Mouse (Mus musculus) embryo, embryonic 11.5 days (tissue): ENCODE results near the gene Mxi1.
"Not testable (repeated sequence)": the region's sequence is repeated elsewhere in the genome, so short reads cannot be mapped to it uniquely, and the experiment has no call there.

Source experiments
- DNase-seq: peaks from one replicate; pipeline ENCODE4 v3.0.0-alpha.2; 2012; ENCODE audit warnings: low read depth, low spot score

Gene Mxi1

GRCm38 (mm10) chr19:53364551-53364950 is 54.2 kb downstream of the Mxi1 start:
- DNase-seq: no peak

GRCm38 (mm10) chr19:53364963-53365362 is 54.6 kb downstream of the Mxi1 start:
- DNase-seq: peak; percentile 56

- no peak for DNase-seq
These were observed 55.9 kb downstream of the Mxi1 start for GRCm38 (mm10) chr19:53366057-53366775.

- no peak for DNase-seq
These were observed 56.6 kb downstream of the Mxi1 start for GRCm38 (mm10) chr19:53366881-53367280.

- peak; percentile 69 for DNase-seq
These were observed 59.2 kb downstream of the Mxi1 start for GRCm38 (mm10) chr19:53369469-53370043.

GRCm38 (mm10) chr19:53370233-53370632 is 59.9 kb downstream of the Mxi1 start:
- no peak for DNase-seq

GRCm38 (mm10) chr19:53371666-53372065 is 61.3 kb downstream of the Mxi1 start, which contains the start of gene Gm10197:
TSS of gene Gm10197 (minus strand) at chr19:53371766.
- DNase-seq: no peak

GRCm38 (mm10) chr19:53373570-53373969 is 63.3 kb downstream of the Mxi1 start:
- no peak for DNase-seq

GRCm38 (mm10) chr19:53375299-53375698 is 65.0 kb downstream of the Mxi1 start:
- no peak for DNase-seq

- no peak for DNase-seq
These were observed 65.5 kb downstream of the Mxi1 start for GRCm38 (mm10) chr19:53375816-53376215.

- no peak for DNase-seq
These were observed 67.3 kb downstream of the Mxi1 start for GRCm38 (mm10) chr19:53377652-53378051.

GRCm38 (mm10) chr19:53378421-53378820 is 68.1 kb downstream of the Mxi1 start:
- no peak for DNase-seq

- no peak for DNase-seq
These were observed 73.0 kb downstream of the Mxi1 start for GRCm38 (mm10) chr19:53383336-53383735.

GRCm38 (mm10) chr19:53389417-53389816 is 79.1 kb downstream of the Mxi1 start:
- no peak for DNase-seq

GRCm38 (mm10) chr19:53389851-53390431 is 79.6 kb downstream of the Mxi1 start:
- no peak for DNase-seq

- DNase-seq: peak; percentile 99
These were observed 80.2 kb downstream of the Mxi1 start, which contains the start of gene Smndc1 for GRCm38 (mm10) chr19:53390495-53391007. TSS of gene Smndc1 (minus strand) at chr19:53390578.

GRCm38 (mm10) chr19:53391386-53391785 is 81.1 kb downstream of the Mxi1 start:
- DNase-seq: no peak

- DNase-seq: no peak
These were observed 81.5 kb downstream of the Mxi1 start for GRCm38 (mm10) chr19:53391787-53392186.

- DNase-seq: no peak
These were observed 82.5 kb downstream of the Mxi1 start for GRCm38 (mm10) chr19:53392781-53393343.

- no peak for DNase-seq
These were observed 83.3 kb downstream of the Mxi1 start for GRCm38 (mm10) chr19:53393646-53394045.

- DNase-seq: peak; percentile 51
These were observed 84.2 kb downstream of the Mxi1 start for GRCm38 (mm10) chr19:53394552-53394951.

- not testable (repeated sequence) for DNase-seq
These were observed 84.6 kb downstream of the Mxi1 start for GRCm38 (mm10) chr19:53394956-53395355.
